Mouse (Mus musculus): ENCODE data around the gene Alyref2.

GRCm38 (mm10) chr1:171459791-171460190 lies 43.5 kb upstream of the Alyref2 start:
- no peak for TF ChIP-seq CTCF (IDR thresholded peaks at IDR 0.05; ENCODE audit: low read depth)
- TF ChIP-seq EP300 (IDR thresholded peaks at IDR 0.05; ENCODE audit: low read depth): no peak

All from liver, postnatal 0 days (tissue).